Mouse (Mus musculus) heart, postnatal 25 days (tissue): ENCODE data around the gene Dlgap1. TPM values are rescaled to one million over a fixed set of nuclear protein-coding genes. Genes with fewer than 3 reads are reported as not detected.

Source experiments
- DNase-seq: peaks from one replicate; pipeline ENCODE4 v3.0.0; 2022; ENCODE audit warnings: low spot score
- intact Hi-C: fragments of 180-260 bp; cut with DNase I; formaldehyde crosslinking; loops from one replicate; pipeline ENCODE4 v1.15.1; 2025
- total RNA-seq, 2 experiments: library from RNA; stranded (reverse); gene quantifications; 2 replicates each; pipeline ENCODE4 v1.2.3; 2021

The Dlgap1 gene
- total RNA-seq, 2 experiments from 2014 or later, result 0.28 to 0.39 TPM

GRCm38 (mm10) chr17:70169831-70170230, 201.0 kb downstream of the Dlgap1 start:
- no peak for DNase-seq
- intact Hi-C loops, result no loop called here

GRCm38 (mm10) chr17:70172500-70173036, 203.7 kb downstream of the Dlgap1 start:
- intact Hi-C loops, result no loop called here
- no peak for DNase-seq

GRCm38 (mm10) chr17:70173916-70174315, 205.0 kb downstream of the Dlgap1 start:
- no peak for DNase-seq
- intact Hi-C loops, result no loop called here

- DNase-seq, result no peak
- intact Hi-C loops, result no loop called here
Measured at GRCm38 (mm10) chr17:70191228-70191627, 222.4 kb downstream of the Dlgap1 start.

GRCm38 (mm10) chr17:70222891-70223290, 254.0 kb downstream of the Dlgap1 start:
- intact Hi-C loops, result no loop called here
- DNase-seq, result no peak

- no peak for DNase-seq
- intact Hi-C loops, result no loop called here
Measured at GRCm38 (mm10) chr17:70247342-70247741, 278.5 kb downstream of the Dlgap1 start.

- intact Hi-C loops, result no loop called here
- no peak for DNase-seq
Measured at GRCm38 (mm10) chr17:70248250-70248649, 279.4 kb downstream of the Dlgap1 start.

- DNase-seq, result no peak
- intact Hi-C loops, result no loop called here
Measured at GRCm38 (mm10) chr17:70252476-70252875, 283.6 kb downstream of the Dlgap1 start.

GRCm38 (mm10) chr17:70256371-70256770, 287.5 kb downstream of the Dlgap1 start:
- DNase-seq, result no peak
- intact Hi-C loops, result no loop called here

- intact Hi-C loops, result no loop called here
- DNase-seq, result no peak
Measured at GRCm38 (mm10) chr17:70263156-70263555, 294.3 kb downstream of the Dlgap1 start.

- DNase-seq, result no peak
- intact Hi-C loops, result no loop called here
Measured at GRCm38 (mm10) chr17:70272125-70272524, 303.3 kb downstream of the Dlgap1 start.

GRCm38 (mm10) chr17:70287708-70288107, 318.8 kb downstream of the Dlgap1 start:
- intact Hi-C loops, result no loop called here

GRCm38 (mm10) chr17:70294106-70294505, 325.2 kb downstream of the Dlgap1 start:
- intact Hi-C loops, result no loop called here
- no peak for DNase-seq

More at GRCm38 (mm10) chr17:70287708-70288107, 318.8 kb downstream of the Dlgap1 start:
- DNase-seq, result no peak

GRCm38 (mm10) chr17:70301941-70302478, 333.1 kb downstream of the Dlgap1 start:
- no peak for DNase-seq
- intact Hi-C loops, result no loop called here

GRCm38 (mm10) chr17:70302656-70303055, 333.8 kb downstream of the Dlgap1 start:
- intact Hi-C loops, result no loop called here
- DNase-seq, result no peak

- intact Hi-C loops, result no loop called here
- no peak for DNase-seq
Measured at GRCm38 (mm10) chr17:70305021-70305420, 336.1 kb downstream of the Dlgap1 start.

- intact Hi-C loops, result no loop called here
- no peak for DNase-seq
Measured at GRCm38 (mm10) chr17:70307418-70308176, 338.7 kb downstream of the Dlgap1 start.

GRCm38 (mm10) chr17:70308364-70309231, 339.7 kb downstream of the Dlgap1 start:
- intact Hi-C loops, result no loop called here
- DNase-seq, result no peak

GRCm38 (mm10) chr17:70316327-70316726, 347.5 kb downstream of the Dlgap1 start:
- no peak for DNase-seq
- intact Hi-C loops, result no loop called here

- no peak for DNase-seq
- intact Hi-C loops, result no loop called here
Measured at GRCm38 (mm10) chr17:70317779-70318178, 348.9 kb downstream of the Dlgap1 start.
